Mouse (Mus musculus) hindbrain, embryonic 14.5 days (tissue): ENCODE measurements around the gene Ptprg. TPM values are rescaled to one million over a fixed set of nuclear protein-coding genes. Genes with fewer than 3 reads are reported as not detected.

ENCODE experiments used
- ATAC-seq: fragments of 200-750 bp; cut with Nextera tagmentation; 2 replicates; pipeline ENCODE4 v1.8.0; 2017; ENCODE audit warnings: moderate number of reproducible peaks, mild to moderate bottlenecking, moderate TSS enrichment, moderate library complexity; ENCODE audit not compliant: low FRiP score
- DNase-seq: peaks from one replicate; pipeline ENCODE4 v3.0.0-alpha.2; 2015; ENCODE audit warnings: low spot score
- H3K27ac ChIP-seq: fragments of 300-500 bp; sonication (generic); 2 replicates; pipeline ENCODE4 v1.5.1; 2014; ENCODE audit warnings: mild to moderate bottlenecking, moderate library complexity
- H3K27me3 ChIP-seq: fragments of 300-500 bp; sonication (generic); 2 replicates; pipeline ENCODE4 v1.6.1; 2014; ENCODE audit warnings: mild to moderate bottlenecking, low read length, mixed read lengths; ENCODE audit not compliant: control insufficient read depth, insufficient read depth
- H3K36me3 ChIP-seq: fragments of 300-500 bp; sonication (generic); replicated peaks from 2 replicates; pipeline ENCODE4 v1.6.1; 2014; ENCODE audit not compliant: control insufficient read depth, insufficient read depth
- H3K4me1 ChIP-seq: fragments of 300-500 bp; sonication (generic); replicated peaks from 2 replicates; pipeline ENCODE4 v1.6.1; 2014; ENCODE audit warnings: antibody characterized with exemption, low read length, mixed read lengths; ENCODE audit not compliant: control insufficient read depth, insufficient read depth
- H3K4me2 ChIP-seq: fragments of 300-500 bp; sonication (generic); replicated peaks from 2 replicates; pipeline ENCODE4 v1.6.1; 2014; ENCODE audit warnings: mild to moderate bottlenecking, moderate library complexity
- H3K4me3 ChIP-seq: fragments of 300-500 bp; sonication (generic); replicated peaks from 2 replicates; pipeline ENCODE4 v1.5.1; 2014; ENCODE audit warnings: mild to moderate bottlenecking, low read length
- H3K9ac ChIP-seq: fragments of 300-500 bp; sonication (generic); 2 replicates; pipeline ENCODE4 v1.6.1; 2014
- H3K9me3 ChIP-seq: fragments of 300-500 bp; sonication (generic); 2 replicates; pipeline ENCODE4 v1.6.1; 2016; ENCODE audit warnings: low read length; ENCODE audit not compliant: control insufficient read depth
- WGBS: fragments of 180-500 bp; shearing (Covaris S2); extraction: QIAGEN DNeasy Blood & Tissue Kit; methylation state at CpG from one replicate; pipeline ENCODE4 v1.1.7; 2014; 5-methylcytosine and 5-hydroxymethylcytosine counted together
- polyA plus RNA-seq: library from polyadenylated mRNA; unstranded; fragments of >200 nt; fragmentation: Nextera tagmentation; extraction: Ambion mirVana; gene quantifications from 2 replicates; pipeline ENCODE4 v1.2.1, GENCODE M21; 2014

Ptprg gene
- polyA plus RNA-seq, 1 experiment from 2014 or later = 49.0 TPM

- Histone ChIP-seq H3K4me1 (peaks cover 11% of the 10 kb centered on the region; the same call in 1 of the 2 replicates), H3K4me2 (no peak overlapping the region), H3K9me3 (no peaks in the 10 kb centered on the region), H3K9ac (no peak overlapping the region), H3K4me3 (no peak overlapping the region), H3K27ac (no peak overlapping the region), H3K36me3 (no peaks in the 10 kb centered on the region), H3K27me3 (no peaks in the 10 kb centered on the region)
- ATAC-seq (no peak), DNase-seq (no peak)
- WGBS = 14% methylated on average over 9 of the region's 9 CpGs
These were observed 24.1 kb downstream of the Ptprg start for GRCm38 (mm10) chr14:11577276-11577909.

GRCm38 (mm10) chr14:11577910-11578309 is 24.6 kb downstream of the Ptprg start:
- Histone ChIP-seq H3K36me3 (no peaks in the 10 kb centered on the region), H3K9me3 (no peaks in the 10 kb centered on the region), H3K27me3 (no peaks in the 10 kb centered on the region), H3K4me3 (no peak overlapping the region), H3K27ac (no peak overlapping the region), H3K9ac (no peak overlapping the region), H3K4me2 (no peak overlapping the region), H3K4me1 (peaks cover 11% of the 10 kb centered on the region; the same call in 1 of the 2 replicates)
- ATAC-seq (no peak), DNase-seq (no peak)
- 64% methylated on average over 8 of the region's 8 CpGs for WGBS

- no peak overlapping the region for H3K4me3 ChIP-seq
- H3K4me1 ChIP-seq = peaks cover 11% of the 10 kb centered on the region; the same call in 1 of the 2 replicates
- H3K9ac ChIP-seq = no peak overlapping the region
- H3K36me3 ChIP-seq = no peaks in the 10 kb centered on the region
- H3K27ac ChIP-seq = no peak overlapping the region
- H3K4me2 ChIP-seq = no peak overlapping the region
- WGBS = 67% methylated on average over 6 of the region's 6 CpGs
- H3K9me3 ChIP-seq = no peaks in the 10 kb centered on the region
- no peak for ATAC-seq
- no peak for DNase-seq
- H3K27me3 ChIP-seq = no peaks in the 10 kb centered on the region
These were observed 25.2 kb downstream of the Ptprg start for GRCm38 (mm10) chr14:11578492-11578967.

GRCm38 (mm10) chr14:11579950-11580349 is 26.6 kb downstream of the Ptprg start:
- H3K4me2 ChIP-seq = no peak overlapping the region

GRCm38 (mm10) chr14:11584263-11584662 is 30.9 kb downstream of the Ptprg start:
- no peak overlapping the region for H3K4me2 ChIP-seq

More at GRCm38 (mm10) chr14:11579950-11580349, 26.6 kb downstream of the Ptprg start:
- H3K27ac ChIP-seq = no peak overlapping the region
- H3K4me1 ChIP-seq = peaks cover 10% of the 10 kb centered on the region; the same call in 1 of the 2 replicates
- no peak overlapping the region for H3K9ac ChIP-seq
- DNase-seq (no peak), ATAC-seq (no peak)
- 96% methylated on average over 1 of the region's 1 CpGs for WGBS
- H3K27me3 ChIP-seq = no peaks in the 10 kb centered on the region
- no peaks in the 10 kb centered on the region for H3K36me3 ChIP-seq
- no peak overlapping the region for H3K4me3 ChIP-seq
- no peaks in the 10 kb centered on the region for H3K9me3 ChIP-seq

GRCm38 (mm10) chr14:11584929-11585633 is 31.7 kb downstream of the Ptprg start:
- ATAC-seq (no peak), DNase-seq (no peak)
- WGBS = 79% methylated on average over 5 of the region's 5 CpGs

More at GRCm38 (mm10) chr14:11584263-11584662, 30.9 kb downstream of the Ptprg start:
- Histone ChIP-seq H3K4me1 (no peaks in the 10 kb centered on the region; the same call in 1 of the 2 replicates), H3K9me3 (no peaks in the 10 kb centered on the region), H3K27me3 (no peaks in the 10 kb centered on the region), H3K4me3 (no peak overlapping the region), H3K27ac (no peak overlapping the region), H3K36me3 (no peaks in the 10 kb centered on the region), H3K9ac (no peak overlapping the region)
- ATAC-seq = 0 out of 2 replicates have a peak, but pooled peaks have one; percentile 27
- 45% methylated on average over 6 of the region's 6 CpGs for WGBS
- no peak for DNase-seq

GRCm38 (mm10) chr14:11590387-11590786 is 37.1 kb downstream of the Ptprg start:
- WGBS = 73% methylated on average over 8 of the region's 8 CpGs
- H3K4me2 ChIP-seq = no peak overlapping the region
- no peaks in the 10 kb centered on the region for H3K9me3 ChIP-seq
- no peak overlapping the region for H3K9ac ChIP-seq
- DNase-seq (no peak), ATAC-seq (no peak)
- no peak overlapping the region for H3K4me3 ChIP-seq
- no peaks in the 10 kb centered on the region for H3K36me3 ChIP-seq
- no peak overlapping the region for H3K27ac ChIP-seq
- H3K4me1 ChIP-seq = peaks cover 8% of the 10 kb centered on the region
- no peaks in the 10 kb centered on the region for H3K27me3 ChIP-seq

More at GRCm38 (mm10) chr14:11584929-11585633, 31.7 kb downstream of the Ptprg start:
- Histone ChIP-seq H3K4me1 (no peaks in the 10 kb centered on the region; the same call in 1 of the 2 replicates), H3K27ac (no peak overlapping the region), H3K36me3 (no peaks in the 10 kb centered on the region), H3K9me3 (no peaks in the 10 kb centered on the region), H3K4me3 (no peak overlapping the region), H3K4me2 (no peak overlapping the region), H3K27me3 (no peaks in the 10 kb centered on the region), H3K9ac (no peak overlapping the region)

GRCm38 (mm10) chr14:11592650-11593049 is 39.3 kb downstream of the Ptprg start:
- peaks cover 9% of the 10 kb centered on the region for H3K4me1 ChIP-seq

GRCm38 (mm10) chr14:11594336-11594735 is 41.0 kb downstream of the Ptprg start:
- Histone ChIP-seq H3K36me3 (no peaks in the 10 kb centered on the region), H3K4me3 (no peak overlapping the region), H3K4me1 (peaks cover 12% of the 10 kb centered on the region), H3K27ac (no peak overlapping the region), H3K9ac (no peak overlapping the region), H3K27me3 (no peaks in the 10 kb centered on the region), H3K9me3 (no peaks in the 10 kb centered on the region), H3K4me2 (no peak overlapping the region)
- ATAC-seq (no peak), DNase-seq (no peak)
- 83% methylated on average over 5 of the region's 5 CpGs for WGBS

More at GRCm38 (mm10) chr14:11592650-11593049, 39.3 kb downstream of the Ptprg start:
- Histone ChIP-seq H3K9ac (no peak overlapping the region), H3K36me3 (no peaks in the 10 kb centered on the region), H3K27ac (no peak overlapping the region), H3K9me3 (no peaks in the 10 kb centered on the region), H3K4me2 (no peak overlapping the region), H3K27me3 (no peaks in the 10 kb centered on the region), H3K4me3 (no peak overlapping the region)
- ATAC-seq = no peak
- WGBS = 84% methylated on average over 2 of the region's 2 CpGs
- DNase-seq = no peak
